Mouse (Mus musculus) left cerebral cortex, adult 2 months (tissue): ENCODE results near the gene Nde1. TPM values are rescaled to one million over a fixed set of nuclear protein-coding genes. Genes with fewer than 3 reads are reported as not detected.

ENCODE experiments used
- DNase-seq, 2 experiments: peaks; one replicate each; pipeline ENCODE4 v3.0.0; 2021 to 2022; ENCODE audit warnings: low spot score in 2 of 2, mixed read lengths in 1 of 2; ENCODE audit errors: extremely low spot score in 1 of 2
- H3K27ac ChIP-seq: fragments of 200-600 bp; 2 replicates; pipeline ENCODE4 v1.8.1; 2022
- H3K4me3 ChIP-seq: fragments of 200-600 bp; 2 replicates; pipeline ENCODE4 v1.8.1; 2022
- CTCF ChIP-seq: fragments of 200-600 bp; IDR thresholded peaks from 2 replicates; pipeline ENCODE4 v1.8.1; 2022; ENCODE audit warnings: antibody characterized with exemption, mild to moderate bottlenecking, moderate library complexity
- intact Hi-C: fragments of 180-260 bp; cut with DNase I; formaldehyde crosslinking; loops from one replicate; pipeline ENCODE4 v1.15.1; 2025
- total RNA-seq, 2 experiments: library from RNA; stranded (reverse); gene quantifications; 2 replicates each; pipeline ENCODE4 v1.2.3; 2021

Gene Nde1
- total RNA-seq, 2 experiments from 2014 or later, result 15.9 to 19.1 TPM

- no peak overlapping the region for H3K27ac ChIP-seq
- no peak for TF ChIP-seq CTCF
- intact Hi-C loops, result no loop called here
- no peak for DNase-seq
- H3K4me3 ChIP-seq, result no peak overlapping the region
Measured at GRCm38 (mm10) chr16:14166490-14166889, 3.4 kb downstream of the Nde1 start.

- Histone ChIP-seq H3K4me3 (no peak overlapping the region), H3K27ac (no peak overlapping the region)
- DNase-seq, result no peak
- no peak for TF ChIP-seq CTCF
- intact Hi-C loops, result no loop called here
Measured at GRCm38 (mm10) chr16:14169706-14170105, 6.6 kb downstream of the Nde1 start.

DNA sequence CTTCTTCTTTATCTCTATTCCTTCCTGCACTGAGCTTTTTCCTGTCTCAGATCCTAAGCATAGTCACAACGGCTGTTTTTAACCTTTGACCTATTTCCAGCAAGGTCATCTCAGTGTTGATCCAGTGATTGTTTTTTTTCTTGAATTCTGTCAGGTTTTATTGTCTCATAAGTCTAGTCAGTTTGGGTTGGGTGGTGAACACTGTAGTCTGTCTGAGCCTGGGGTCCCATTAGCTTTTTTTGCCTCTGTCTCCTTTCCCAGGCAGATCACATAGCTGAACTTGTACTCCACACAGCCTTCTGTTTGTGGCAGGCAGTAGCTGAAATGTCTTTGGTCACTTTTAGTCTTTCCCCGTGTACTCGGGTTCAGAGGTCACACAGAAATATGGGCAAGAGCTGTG lies 15.0 kb downstream of the Nde1 start:
- intact Hi-C loops, result no loop called here
- no peak overlapping the region for H3K4me3 ChIP-seq

GRCm38 (mm10) chr16:14180163-14180733 lies 17.2 kb downstream of the Nde1 start:
- intact Hi-C loops, result no loop called here
- H3K4me3 ChIP-seq, result no peak overlapping the region
- no peak overlapping the region for H3K27ac ChIP-seq
- TF ChIP-seq CTCF, result no peak
- no peak for DNase-seq

More for the DNA sequence above, 15.0 kb downstream of the Nde1 start:
- no peak for DNase-seq
- no peak for TF ChIP-seq CTCF
- no peak overlapping the region for H3K27ac ChIP-seq

GRCm38 (mm10) chr16:14182360-14182759 lies 19.3 kb downstream of the Nde1 start:
- intact Hi-C loops, result no loop called here
- no peak for TF ChIP-seq CTCF
- Histone ChIP-seq H3K27ac (no peak overlapping the region), H3K4me3 (no peak overlapping the region)
- no peak for DNase-seq

DNA sequence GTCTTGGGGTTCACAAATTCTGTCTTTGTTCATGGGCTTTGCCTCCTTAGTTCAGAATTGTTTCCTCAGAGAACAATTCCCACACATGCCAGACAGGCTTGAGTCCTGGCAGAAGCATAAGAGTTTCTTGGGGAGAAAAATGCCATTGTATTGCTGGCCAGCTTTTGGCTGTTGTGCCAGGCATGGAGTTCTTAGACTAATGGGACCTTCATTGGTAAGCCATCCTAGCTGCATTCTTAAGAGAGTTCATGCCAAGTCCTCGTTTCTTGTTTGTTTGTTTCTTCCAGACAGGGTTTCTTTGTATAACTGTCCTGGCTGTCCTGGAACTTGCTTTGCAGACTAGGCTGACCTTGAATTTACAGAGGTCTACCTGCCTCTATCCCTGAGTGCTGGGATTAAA lies 20.8 kb downstream of the Nde1 start:
- TF ChIP-seq CTCF, result no peak
- DNase-seq, result no peak
- intact Hi-C loops, result no loop called here
- no peak overlapping the region; the same call in 1 of the 2 replicates for H3K27ac ChIP-seq
- H3K4me3 ChIP-seq, result no peak overlapping the region

- DNase-seq, result no peak
- intact Hi-C loops, result no loop called here
- TF ChIP-seq CTCF, result no peak
- no peak overlapping the region for H3K4me3 ChIP-seq
- H3K27ac ChIP-seq, result no peak overlapping the region
Measured at GRCm38 (mm10) chr16:14185516-14185915, 22.4 kb downstream of the Nde1 start.

GRCm38 (mm10) chr16:14194164-14194950 lies 31.3 kb downstream of the Nde1 start:
- intact Hi-C loops, result loop anchor here (2.0 kb wide), 1 partner anchor 32 kb away; the partner anchor contains the start of genes Marf1 and Nde1
- TF ChIP-seq CTCF, result no peak
- no peak for DNase-seq
- Histone ChIP-seq H3K27ac (peak overlapping the region; percentile 59; the same call in 1 of the 2 replicates), H3K4me3 (no peak overlapping the region)

DNA sequence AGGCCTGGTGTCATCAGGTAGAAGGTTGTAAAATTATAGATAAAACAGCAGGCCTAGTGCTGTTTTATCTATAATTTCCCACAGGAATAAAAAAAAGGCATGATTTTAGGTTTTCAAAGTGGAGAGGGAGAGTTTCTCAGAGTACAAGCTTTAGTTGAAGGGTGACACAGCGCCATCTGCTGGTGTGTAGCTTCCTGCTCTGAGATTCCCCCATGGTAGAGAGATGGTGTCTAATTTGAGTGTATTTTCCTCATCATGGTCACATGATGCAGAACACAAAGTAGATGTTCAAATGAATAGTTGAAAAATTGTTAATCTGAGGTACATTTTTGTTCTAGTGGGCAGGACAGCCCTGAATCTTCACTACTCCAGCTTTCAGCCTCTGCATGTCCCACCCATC lies 32.4 kb downstream of the Nde1 start:
- peak; percentile 89 for TF ChIP-seq CTCF
- H3K4me3 ChIP-seq, result no peak overlapping the region
- DNase-seq, result peak; percentile 54 to 57
- intact Hi-C loops, result loop anchor here (2.0 kb wide), 1 partner anchor 33 kb away; the partner anchor contains the start of genes Marf1 and Nde1
- no peak overlapping the region for H3K27ac ChIP-seq

- no peak; the same call in 1 of the 2 replicates for TF ChIP-seq CTCF
- Histone ChIP-seq H3K27ac (no peak overlapping the region), H3K4me3 (no peak overlapping the region)
- intact Hi-C loops, result no loop called here
- no peak for DNase-seq
Measured at GRCm38 (mm10) chr16:14198798-14199197, 35.7 kb downstream of the Nde1 start.

DNA sequence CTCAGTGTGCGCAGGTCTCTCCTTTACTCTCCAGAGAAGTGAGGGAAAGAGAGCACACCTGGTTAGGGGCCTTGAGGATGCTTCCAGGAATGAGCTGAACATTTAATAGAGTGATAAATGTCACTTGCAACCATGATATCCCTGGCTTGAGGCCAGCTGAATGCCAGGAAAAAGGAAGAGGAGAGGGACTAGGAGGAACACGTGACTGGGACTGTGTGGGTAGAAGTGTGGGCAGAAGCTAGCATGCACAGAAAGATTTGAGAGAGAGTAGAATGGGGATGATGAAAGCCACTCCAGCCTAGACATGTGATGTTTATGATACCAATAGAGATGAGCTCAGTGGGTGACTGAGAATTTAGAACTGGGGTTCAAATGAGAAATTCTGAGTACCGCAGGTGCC lies 52.1 kb downstream of the Nde1 start:
- Histone ChIP-seq H3K4me3 (no peak overlapping the region), H3K27ac (no peak overlapping the region)
- DNase-seq, result peak; percentile 17 to 18
- no peak for TF ChIP-seq CTCF
- intact Hi-C loops, result no loop called here

- intact Hi-C loops, result loop anchor here (1.0 to 5.0 kb wide), 2 partner anchors 55 to 257 kb away; partner anchors contain the start of gene Myh11
- peak; percentile 94 for TF ChIP-seq CTCF
- H3K4me3 ChIP-seq, result no peak overlapping the region
- no peak overlapping the region for H3K27ac ChIP-seq
- peak; percentile 71 to 76 for DNase-seq
Measured at GRCm38 (mm10) chr16:14237100-14237723, 74.1 kb downstream of the Nde1 start.
